Mouse (Mus musculus) lung, embryonic 15.5 days (tissue): ENCODE measurements at regions not wholly inside any gene's neighbourhood (a gene's known extent, or its start where the extent isn't known, plus 50 kb on each side); places are given as distances from the start of the nearest gene placed in this dataset.

Experiments used
- ATAC-seq: fragments of 200-750 bp; cut with Nextera tagmentation; 2 replicates; pipeline ENCODE4 v1.8.0; 2017; ENCODE audit warnings: moderate number of reproducible peaks, borderline replicate concordance; ENCODE audit not compliant: low FRiP score, low TSS enrichment; ENCODE audit errors: extremely low read depth
- H3K27ac ChIP-seq: fragments of 300-500 bp; sonication (generic); 2 replicates; pipeline ENCODE4 v1.5.1; 2015; ENCODE audit warnings: moderate library complexity, mild to moderate bottlenecking, inconsistent platforms
- H3K27me3 ChIP-seq: fragments of 300-500 bp; sonication (generic); 2 replicates; pipeline ENCODE4 v1.6.1; 2015; ENCODE audit warnings: inconsistent platforms
- H3K36me3 ChIP-seq: fragments of 300-500 bp; sonication (generic); 2 replicates; pipeline ENCODE4 v1.6.1; 2015; ENCODE audit warnings: inconsistent platforms
- H3K4me1 ChIP-seq: fragments of 300-500 bp; sonication (generic); 2 replicates; pipeline ENCODE4 v1.6.1; 2015; ENCODE audit warnings: inconsistent platforms
- H3K4me2 ChIP-seq: fragments of 300-500 bp; sonication (generic); 2 replicates; pipeline ENCODE4 v1.6.1; 2015; ENCODE audit warnings: inconsistent platforms, mild to moderate bottlenecking, moderate library complexity
- H3K4me3 ChIP-seq: fragments of 300-500 bp; sonication (generic); 2 replicates; pipeline ENCODE4 v1.5.1; 2015; ENCODE audit warnings: mild to moderate bottlenecking, inconsistent platforms
- H3K9ac ChIP-seq: fragments of 300-500 bp; sonication (generic); 2 replicates; pipeline ENCODE4 v1.6.1; 2015; ENCODE audit warnings: inconsistent platforms
- H3K9me3 ChIP-seq: fragments of 300-500 bp; sonication (generic); 2 replicates; pipeline ENCODE4 v1.6.1; 2016; ENCODE audit warnings: inconsistent platforms
- WGBS: fragments of 180-500 bp; shearing (Covaris S2); methylation state at CpG from one replicate; pipeline ENCODE4 v1.1.7; 2015; 5-methylcytosine and 5-hydroxymethylcytosine counted together

DNA sequence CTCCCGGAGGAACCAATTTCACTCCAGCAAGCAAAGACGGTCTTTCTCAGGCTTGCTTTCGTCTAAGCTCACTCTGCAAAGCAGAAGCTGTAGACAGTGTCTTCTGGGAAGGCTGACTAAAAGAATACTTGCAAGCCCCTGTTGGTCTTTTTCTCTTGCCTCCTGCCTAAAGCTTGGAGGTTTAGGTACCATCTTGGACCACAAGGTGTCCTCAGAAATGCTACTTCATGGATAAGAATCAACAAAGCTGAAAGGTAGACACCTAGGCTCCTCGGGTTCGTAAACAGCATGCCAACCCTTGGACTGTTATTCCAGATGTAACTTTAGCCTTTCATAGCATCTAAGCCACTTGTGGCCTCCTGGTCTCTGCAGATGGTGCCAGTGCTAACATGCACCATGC lies 53.0 kb upstream of the Dapl1 start:
- Histone ChIP-seq H3K9me3 (no peaks in the 10 kb centered on the region), H3K4me3 (no peak overlapping the region), H3K27ac (no peak overlapping the region), H3K27me3 (no peaks in the 10 kb centered on the region), H3K4me2 (no peak overlapping the region), H3K36me3 (no peaks in the 10 kb centered on the region), H3K4me1 (no peaks in the 10 kb centered on the region), H3K9ac (no peak overlapping the region)
- WGBS, result 89% methylated on average over 5 of the region's 5 CpGs
- ATAC-seq, result no peak

DNA sequence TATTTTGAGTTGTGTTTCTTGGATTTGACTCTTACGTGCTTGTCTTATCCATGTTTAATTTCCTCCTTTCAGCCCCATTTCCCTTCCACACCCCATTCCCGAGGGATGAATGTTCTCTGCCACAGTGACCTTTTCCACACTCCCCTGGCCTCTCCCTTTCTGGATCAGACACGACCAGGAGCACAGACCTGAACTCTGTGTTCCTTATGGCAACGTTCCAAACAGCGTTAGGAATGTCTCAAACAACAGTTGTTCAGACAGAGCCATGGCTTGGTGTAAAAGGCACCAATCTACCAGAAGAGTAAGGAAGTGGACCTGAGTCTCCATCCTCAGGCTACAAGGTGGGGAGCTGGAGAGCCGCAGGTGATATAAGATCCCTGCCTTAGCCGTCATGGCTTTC lies 52.6 kb upstream of the Dapl1 start:
- Histone ChIP-seq H3K9ac (no peak overlapping the region), H3K4me1 (no peaks in the 10 kb centered on the region), H3K27ac (no peak overlapping the region), H3K27me3 (no peaks in the 10 kb centered on the region), H3K36me3 (no peaks in the 10 kb centered on the region), H3K4me3 (no peak overlapping the region), H3K9me3 (no peaks in the 10 kb centered on the region), H3K4me2 (no peak overlapping the region)
- 60% methylated on average over 7 of the region's 7 CpGs for WGBS
- no peak for ATAC-seq
